Mouse (Mus musculus): ENCODE data around the gene H2-Ke6. TPM values are rescaled to one million over a fixed set of nuclear protein-coding genes. Genes with fewer than 3 reads are reported as not detected.
"Not testable (repeated sequence)": the region's sequence is repeated elsewhere in the genome, so short reads cannot be mapped to it uniquely, and the experiment has no call there.

Gene H2-Ke6
- polyA plus RNA-seq, 1 experiment from 2014 or later = 45.0 TPM

DNA sequence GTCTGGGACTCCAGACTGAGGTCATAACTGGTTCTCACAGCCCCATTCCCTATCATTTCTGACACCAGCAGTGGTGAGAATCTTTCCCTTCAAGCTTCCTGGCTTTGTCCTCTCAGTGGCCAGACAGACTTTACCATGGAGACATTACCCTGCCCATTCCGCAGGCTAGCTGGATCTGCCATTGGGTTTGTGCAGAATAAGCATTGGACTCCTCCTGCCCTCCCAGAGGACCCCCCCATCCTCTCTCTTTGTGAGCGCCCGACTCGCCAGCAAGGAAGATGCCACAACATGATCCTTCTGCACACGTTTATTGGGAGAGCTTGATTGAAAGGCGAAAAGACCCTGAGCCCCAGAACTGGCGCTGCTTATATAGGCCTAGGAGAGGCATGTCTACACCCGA is 14.4 kb downstream of the H2-Ke6 start:
- H3K27ac ChIP-seq = no peak overlapping the region
- H3K9ac ChIP-seq = no peak overlapping the region
- H3K4me2 ChIP-seq = no peak overlapping the region
- H3K9me3 ChIP-seq = no peaks in the 10 kb centered on the region
- no peak for ATAC-seq (ENCODE audit: insufficient number of reproducible peaks, low FRiP score, low TSS enrichment, low read depth)
- no peaks in the 10 kb centered on the region for H3K4me1 ChIP-seq
- WGBS = 92% methylated on average over 8 of the region's 8 CpGs
- no peak overlapping the region for H3K4me3 ChIP-seq
- no peaks in the 10 kb centered on the region for H3K36me3 ChIP-seq
- no peaks in the 10 kb centered on the region for H3K27me3 ChIP-seq

DNA sequence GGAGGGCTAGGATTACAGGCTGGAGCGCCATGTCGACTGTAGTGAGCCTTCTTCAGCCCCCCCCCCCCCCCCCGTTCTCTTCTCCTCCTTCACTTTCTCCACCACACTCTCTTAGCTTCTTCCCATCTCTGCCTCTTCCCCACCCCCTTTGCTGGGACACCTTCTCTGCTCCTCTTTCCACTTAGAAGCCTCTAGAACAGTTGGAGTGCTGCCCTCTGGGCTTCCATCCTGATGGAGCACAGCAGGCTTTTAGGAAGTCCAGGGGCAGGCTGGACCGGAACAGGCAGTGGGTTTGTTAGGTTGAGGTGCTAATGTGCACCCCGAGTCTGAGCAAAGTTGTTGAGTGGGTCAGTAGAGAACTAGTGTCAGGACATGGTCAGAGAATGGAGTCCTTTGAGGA is 17.7 kb downstream of the H2-Ke6 start:
- ATAC-seq (ENCODE audit: insufficient number of reproducible peaks, low FRiP score, low TSS enrichment, low read depth) = no peak
- Histone ChIP-seq H3K27me3 (peaks cover 7% of the 10 kb centered on the region; the same call in 1 of the 2 replicates), H3K27ac (no peak overlapping the region), H3K4me1 (no peaks in the 10 kb centered on the region), H3K9ac (no peak overlapping the region), H3K9me3 (no peaks in the 10 kb centered on the region), H3K4me2 (no peak overlapping the region), H3K4me3 (no peak overlapping the region), H3K36me3 (no peaks in the 10 kb centered on the region)
- 79% methylated on average over 5 of the region's 5 CpGs for WGBS

DNA sequence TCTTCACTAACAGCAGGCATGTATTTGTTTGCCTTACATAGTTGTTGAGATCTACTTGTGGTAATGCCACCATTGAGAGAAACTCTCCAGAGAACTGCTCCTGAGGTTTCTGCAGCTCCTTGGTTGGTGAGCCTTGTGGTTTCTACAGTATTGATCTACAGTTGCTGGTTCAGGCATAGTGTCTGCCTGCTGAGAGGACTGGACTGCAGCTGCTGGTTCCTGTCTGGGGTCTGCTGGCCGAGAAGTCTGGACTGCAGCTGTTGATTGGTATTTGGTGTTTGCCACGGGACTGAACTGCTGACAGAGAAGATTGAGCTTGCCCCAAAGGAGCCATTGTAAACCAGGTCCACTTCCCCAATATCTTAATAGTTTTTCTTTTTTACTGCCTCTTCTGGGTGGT is 21.3 kb downstream of the H2-Ke6 start:
- Histone ChIP-seq H3K36me3 (no peaks in the 10 kb centered on the region), H3K4me2 (no peak overlapping the region), H3K9ac (no peak overlapping the region), H3K27ac (no peak overlapping the region), H3K27me3 (peaks cover 16% of the 10 kb centered on the region), H3K9me3 (no peaks in the 10 kb centered on the region), H3K4me3 (no peak overlapping the region), H3K4me1 (no peaks in the 10 kb centered on the region)
- WGBS = 26% methylated on average over 2 of the region's 2 CpGs
- ATAC-seq (ENCODE audit: insufficient number of reproducible peaks, low FRiP score, low TSS enrichment, low read depth) = no peak

DNA sequence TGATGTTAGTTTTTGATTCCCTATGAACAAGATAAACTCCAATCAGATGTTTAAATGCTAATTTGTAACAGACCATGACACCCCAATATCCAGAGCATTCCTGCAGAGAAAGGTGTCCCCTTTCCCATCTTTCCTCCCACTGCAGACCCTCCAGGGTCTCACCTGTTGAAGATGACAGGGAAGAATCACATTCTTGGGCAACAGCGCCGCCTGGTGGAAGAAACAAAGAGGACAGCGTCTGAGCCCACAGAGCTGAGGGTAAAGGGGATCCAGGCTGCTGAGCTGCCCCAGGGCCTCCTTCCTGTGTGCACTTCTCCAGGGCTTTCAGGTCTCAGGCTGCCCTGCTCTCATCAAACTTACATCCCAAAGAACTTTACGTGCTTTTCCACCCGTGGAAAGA is 24.4 kb downstream of the H2-Ke6 start:
- Histone ChIP-seq H3K9ac (no peak overlapping the region), H3K4me1 (peaks cover 14% of the 10 kb centered on the region), H3K36me3 (no peaks in the 10 kb centered on the region), H3K27ac (no peak overlapping the region), H3K9me3 (no peaks in the 10 kb centered on the region), H3K4me2 (no peak overlapping the region), H3K4me3 (no peak overlapping the region), H3K27me3 (peaks cover 47% of the 10 kb centered on the region)
- ATAC-seq (ENCODE audit: insufficient number of reproducible peaks, low FRiP score, low TSS enrichment, low read depth) = no peak
- 4% methylated on average over 5 of the region's 5 CpGs for WGBS

DNA sequence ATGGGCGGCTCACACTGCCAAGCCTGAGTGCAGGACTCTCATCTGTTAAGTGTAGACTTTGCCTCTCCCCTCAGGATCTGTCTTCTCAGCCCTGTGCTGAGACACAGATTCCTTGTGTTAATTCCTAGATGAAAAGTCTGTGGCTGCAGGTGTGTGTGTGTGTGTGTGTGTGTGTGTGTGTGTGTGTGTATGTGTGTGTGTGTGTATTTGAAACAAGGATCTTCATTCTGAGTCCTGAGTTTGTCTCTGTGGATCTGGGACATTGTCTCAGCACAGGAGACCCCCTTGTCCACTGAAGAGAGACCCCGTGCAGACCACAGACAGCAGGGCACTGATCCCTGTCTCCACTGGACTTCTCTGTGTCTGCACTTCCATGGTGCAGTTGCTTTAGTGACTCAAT is 27.1 kb downstream of the H2-Ke6 start:
- peaks cover 62% of the 10 kb centered on the region for H3K27me3 ChIP-seq
- peaks cover 14% of the 10 kb centered on the region for H3K4me1 ChIP-seq
- not testable (repeated sequence) for H3K9ac ChIP-seq; ATAC-seq (ENCODE audit: insufficient number of reproducible peaks, low FRiP score, low TSS enrichment, low read depth); H3K36me3 ChIP-seq; H3K4me2 ChIP-seq; H3K4me3 ChIP-seq; H3K27ac ChIP-seq; H3K9me3 ChIP-seq
- WGBS = 56% methylated on average over 2 of the region's 2 CpGs

DNA sequence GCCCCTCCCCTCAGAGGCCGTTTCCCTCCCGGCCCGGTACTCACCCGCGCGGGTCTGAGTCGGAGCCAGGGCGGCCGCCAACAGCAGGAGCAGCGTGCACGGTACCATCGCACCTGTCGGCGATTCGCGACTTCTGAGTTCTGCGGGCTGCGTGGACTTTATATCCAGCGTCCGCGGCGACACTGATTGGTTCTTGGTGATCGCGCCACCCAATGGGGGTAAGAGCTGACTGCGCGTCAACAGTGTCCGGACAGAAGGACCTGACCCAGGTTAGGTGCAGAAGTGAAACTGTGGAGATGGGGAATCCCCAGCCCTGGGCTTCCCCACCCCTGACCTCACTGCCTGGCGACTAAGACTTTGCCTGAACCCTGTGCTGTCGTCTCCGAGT is 27.7 kb downstream of the H2-Ke6 start, which contains the start of gene H2-K1:
H2-K1 (minus strand) TSS at position 198 of the 388 bp plus-strand sequence.
- Histone ChIP-seq H3K27me3 (peaks cover 59% of the 10 kb centered on the region), H3K36me3 (no peaks in the 10 kb centered on the region), H3K4me2 (peak within 1 kb of the TSS; percentile 96), H3K9ac (peak within 1 kb of the TSS; percentile 42; the same call in 1 of the 2 replicates), H3K9me3 (no peaks in the 10 kb centered on the region), H3K4me3 (peak within 1 kb of the TSS; percentile 52), H3K27ac (no peak within 1 kb of the TSS), H3K4me1 (peaks cover 14% of the 10 kb centered on the region)
- ATAC-seq (ENCODE audit: insufficient number of reproducible peaks, low FRiP score, low TSS enrichment, low read depth) = peak; percentile 71; the same call in 1 of the 2 replicates
- WGBS = 2% methylated on average over 22 of the region's 30 CpGs

DNA sequence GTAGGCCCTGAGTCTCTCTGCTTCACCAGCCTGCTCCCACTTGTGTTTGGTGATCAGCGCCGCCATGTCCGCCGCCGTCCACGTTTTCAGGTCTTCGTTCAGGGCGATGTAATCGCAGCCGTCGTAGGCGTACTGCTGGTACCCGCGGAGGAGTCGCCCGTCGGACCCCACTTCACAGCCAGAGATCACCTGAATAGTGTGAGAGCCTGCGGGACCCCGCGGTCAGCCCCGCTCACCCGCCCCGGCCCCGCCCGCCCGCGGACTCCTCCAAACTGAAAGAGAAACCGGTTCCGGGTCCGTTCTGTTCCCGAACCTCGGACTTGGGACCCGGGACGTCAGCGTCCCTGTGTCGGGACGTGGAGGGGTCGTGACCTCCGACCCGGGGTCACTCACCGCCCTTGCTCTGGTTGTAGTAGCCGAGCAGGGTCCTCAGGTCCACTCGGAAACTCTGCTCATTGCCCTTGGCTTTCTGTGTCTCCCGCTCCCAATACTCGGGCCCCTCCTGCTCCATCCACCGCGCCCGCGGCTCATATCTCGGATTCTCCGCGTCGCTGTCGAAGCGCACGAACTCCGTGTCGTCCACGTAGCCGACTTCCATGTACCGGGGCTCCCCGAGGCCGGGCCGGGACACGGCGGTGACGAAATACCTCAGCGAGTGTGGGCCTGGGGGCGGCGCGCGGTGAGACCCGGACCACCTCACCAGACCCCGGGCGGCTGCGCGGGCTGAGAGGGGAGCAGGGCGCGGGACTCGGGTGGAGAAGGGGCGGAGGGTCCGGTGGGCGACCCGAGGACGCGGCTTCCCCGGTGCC is 28.3 kb downstream of the H2-Ke6 start:
- H3K4me3 ChIP-seq = peak overlapping the region; percentile 52
- H3K36me3 ChIP-seq = no peaks in the 10 kb centered on the region
- ATAC-seq (ENCODE audit: insufficient number of reproducible peaks, low FRiP score, low TSS enrichment, low read depth) = no peak
- H3K4me2 ChIP-seq = peak overlapping the region; percentile 96
- 2% methylated on average over 80 of the region's 87 CpGs for WGBS
- no peak overlapping the region for H3K27ac ChIP-seq
- peaks cover 59% of the 10 kb centered on the region for H3K27me3 ChIP-seq
- H3K4me1 ChIP-seq = peaks cover 14% of the 10 kb centered on the region
- H3K9me3 ChIP-seq = no peaks in the 10 kb centered on the region
- peak overlapping the region; percentile 42; the same call in 1 of the 2 replicates for H3K9ac ChIP-seq

DNA sequence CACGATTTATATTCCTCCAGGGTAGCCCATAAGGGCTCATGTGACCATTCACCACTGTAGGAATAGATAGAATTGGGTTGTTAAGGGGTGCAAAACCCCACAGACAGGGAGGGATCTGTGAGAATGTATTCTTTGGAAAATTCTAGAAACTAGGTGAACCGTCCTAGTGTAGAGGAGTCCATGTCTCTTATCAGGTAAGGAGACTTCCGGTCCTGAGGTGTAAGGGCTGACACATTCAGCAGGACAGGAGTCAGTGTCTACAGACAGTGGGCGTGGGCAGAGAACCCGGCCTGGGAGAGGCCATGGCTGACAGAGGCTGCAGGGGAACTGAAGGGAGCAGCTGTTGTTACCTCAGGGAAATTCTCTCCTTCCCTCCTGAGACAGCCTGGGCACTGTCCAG is 29.2 kb downstream of the H2-Ke6 start:
- not testable (repeated sequence) for H3K27ac ChIP-seq; ATAC-seq (ENCODE audit: insufficient number of reproducible peaks, low FRiP score, low TSS enrichment, low read depth); H3K9me3 ChIP-seq; H3K4me3 ChIP-seq; H3K9ac ChIP-seq; H3K36me3 ChIP-seq; H3K4me2 ChIP-seq
- 47% methylated on average over 5 of the region's 5 CpGs for WGBS
- Histone ChIP-seq H3K27me3 (peaks cover 59% of the 10 kb centered on the region), H3K4me1 (peaks cover 14% of the 10 kb centered on the region)

DNA sequence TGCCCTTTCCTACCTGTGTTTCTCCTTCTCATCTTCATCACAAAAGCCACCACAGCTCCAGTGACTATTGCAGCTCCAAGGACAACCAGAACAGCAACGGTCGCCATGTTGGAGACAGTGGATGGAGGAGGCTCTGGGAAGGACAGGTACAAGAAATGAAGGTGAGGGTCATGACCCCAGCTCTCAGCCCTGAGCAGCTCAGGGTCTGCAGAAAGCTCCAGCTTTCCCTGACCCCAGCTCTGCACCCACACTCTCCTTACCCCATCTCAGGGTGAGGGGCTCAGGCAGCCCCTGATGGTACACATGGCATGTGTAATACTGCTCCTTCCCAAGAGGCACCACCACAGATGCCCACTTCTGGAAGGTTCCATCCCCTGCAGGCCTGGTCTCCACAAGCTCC is 30.8 kb downstream of the H2-Ke6 start:
- H3K9me3 ChIP-seq; H3K4me3 ChIP-seq; H3K36me3 ChIP-seq; H3K27ac ChIP-seq; ATAC-seq (ENCODE audit: insufficient number of reproducible peaks, low FRiP score, low TSS enrichment, low read depth); H3K9ac ChIP-seq; H3K4me2 ChIP-seq: not testable (repeated sequence)
- peaks cover 54% of the 10 kb centered on the region for H3K27me3 ChIP-seq
- peaks cover 14% of the 10 kb centered on the region for H3K4me1 ChIP-seq
- WGBS = 90% methylated on average over 2 of the region's 2 CpGs

DNA sequence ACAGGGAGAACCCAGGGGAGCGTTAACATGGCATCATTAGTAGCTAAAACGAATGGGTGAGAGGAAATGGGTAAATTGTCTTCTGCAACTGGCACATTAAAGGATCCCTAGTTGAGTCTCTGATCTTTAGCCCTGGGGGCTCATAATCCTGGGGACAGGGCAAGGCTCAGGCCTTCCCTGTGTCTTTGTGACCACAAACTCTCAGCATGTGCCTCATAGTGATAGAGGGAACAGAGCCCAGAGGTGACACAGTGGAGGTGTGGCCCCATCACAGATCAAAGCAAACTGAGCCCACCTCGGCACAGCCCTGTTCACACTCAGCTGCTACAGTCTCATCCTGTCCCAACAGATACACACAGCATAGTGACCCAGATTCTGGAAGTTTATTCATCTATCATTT is 32.2 kb downstream of the H2-Ke6 start:
- Histone ChIP-seq H3K27ac (no peak overlapping the region), H3K4me1 (peaks cover 14% of the 10 kb centered on the region), H3K9me3 (no peaks in the 10 kb centered on the region), H3K4me2 (no peak overlapping the region), H3K4me3 (no peak overlapping the region), H3K36me3 (no peaks in the 10 kb centered on the region), H3K27me3 (peaks cover 40% of the 10 kb centered on the region), H3K9ac (no peak overlapping the region)
- ATAC-seq (ENCODE audit: insufficient number of reproducible peaks, low FRiP score, low TSS enrichment, low read depth) = no peak
- 21% methylated on average over 3 of the region's 3 CpGs for WGBS

DNA sequence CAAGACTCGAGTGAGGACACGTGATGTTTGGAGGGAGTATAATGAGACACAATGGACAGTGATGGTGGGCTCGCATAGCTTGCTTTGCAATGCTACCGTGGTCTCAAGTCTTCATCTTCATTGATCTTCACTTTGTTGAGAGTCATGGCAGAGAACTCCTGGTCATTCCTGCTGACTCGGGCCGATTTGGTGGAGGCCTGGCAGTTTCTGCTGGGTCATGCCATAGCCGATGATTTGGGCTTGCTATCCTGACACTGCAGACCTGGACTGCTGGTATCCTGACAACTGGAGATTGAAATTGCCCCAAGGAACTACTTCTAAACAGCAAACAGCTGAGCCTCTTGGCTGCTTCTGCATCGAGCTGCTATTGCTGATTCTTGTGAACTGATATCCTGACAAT is 32.9 kb downstream of the H2-Ke6 start:
- no peak for ATAC-seq (ENCODE audit: insufficient number of reproducible peaks, low FRiP score, low TSS enrichment, low read depth)
- peaks cover 33% of the 10 kb centered on the region for H3K27me3 ChIP-seq
- peaks cover 9% of the 10 kb centered on the region for H3K4me1 ChIP-seq
- no peaks in the 10 kb centered on the region for H3K36me3 ChIP-seq
- H3K9ac ChIP-seq = no peak overlapping the region
- H3K9me3 ChIP-seq = no peaks in the 10 kb centered on the region
- H3K27ac ChIP-seq = no peak overlapping the region
- H3K4me3 ChIP-seq = no peak overlapping the region
- 88% methylated on average over 8 of the region's 8 CpGs for WGBS
- H3K4me2 ChIP-seq = no peak overlapping the region

DNA sequence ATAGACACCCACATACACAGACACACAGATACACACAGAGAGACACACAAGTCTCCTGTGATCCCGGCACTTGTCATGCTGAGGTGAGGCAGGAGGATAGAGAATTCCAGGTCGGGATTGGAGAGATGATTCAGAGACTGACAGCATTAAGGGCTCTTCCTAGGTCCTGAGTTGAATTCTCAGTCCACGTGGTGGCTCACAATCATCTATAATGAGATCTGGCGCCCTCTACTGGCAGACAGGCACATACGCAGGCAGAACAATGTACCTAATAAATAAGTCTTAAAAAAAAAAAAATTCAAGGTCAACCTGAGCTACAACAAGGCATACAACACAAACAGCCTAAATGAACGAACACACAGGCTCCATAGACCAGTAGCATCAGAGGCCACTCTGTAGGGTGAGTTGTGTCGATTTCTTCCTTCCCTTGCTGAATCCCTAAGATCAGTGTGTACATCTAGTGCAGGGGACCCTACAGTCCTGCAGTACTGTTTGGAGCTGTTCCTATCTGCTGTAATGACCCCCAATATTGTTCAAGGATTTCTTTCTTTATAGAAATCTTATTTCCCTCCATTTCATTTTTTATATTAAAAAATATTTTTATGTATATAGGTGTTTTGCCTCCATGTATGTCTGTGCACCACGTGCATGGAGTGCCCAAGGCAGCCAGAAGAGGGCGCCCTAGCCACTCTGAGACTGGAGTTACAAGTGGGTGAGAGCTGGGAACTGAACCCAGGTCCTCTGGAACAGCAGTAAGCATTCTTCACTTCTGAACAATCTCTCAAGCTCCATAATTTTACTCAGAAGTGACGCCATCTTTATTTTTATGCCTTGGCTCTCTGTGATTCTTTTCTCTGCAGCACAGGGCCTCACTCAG is 35.8 kb downstream of the H2-Ke6 start:
- H3K4me2 ChIP-seq = no peak overlapping the region
- H3K9ac ChIP-seq = no peak overlapping the region
- WGBS = 30% methylated on average over 10 of the region's 10 CpGs

More for the DNA sequence above, 35.8 kb downstream of the H2-Ke6 start:
- ATAC-seq (ENCODE audit: insufficient number of reproducible peaks, low FRiP score, low TSS enrichment, low read depth) = no peak
- Histone ChIP-seq H3K9me3 (no peaks in the 10 kb centered on the region), H3K27me3 (peaks cover 6% of the 10 kb centered on the region), H3K27ac (no peak overlapping the region), H3K4me1 (no peaks in the 10 kb centered on the region), H3K36me3 (no peaks in the 10 kb centered on the region), H3K4me3 (no peak overlapping the region)
